Mouse (Mus musculus): ENCODE data around the gene Olfr518.

DNA sequence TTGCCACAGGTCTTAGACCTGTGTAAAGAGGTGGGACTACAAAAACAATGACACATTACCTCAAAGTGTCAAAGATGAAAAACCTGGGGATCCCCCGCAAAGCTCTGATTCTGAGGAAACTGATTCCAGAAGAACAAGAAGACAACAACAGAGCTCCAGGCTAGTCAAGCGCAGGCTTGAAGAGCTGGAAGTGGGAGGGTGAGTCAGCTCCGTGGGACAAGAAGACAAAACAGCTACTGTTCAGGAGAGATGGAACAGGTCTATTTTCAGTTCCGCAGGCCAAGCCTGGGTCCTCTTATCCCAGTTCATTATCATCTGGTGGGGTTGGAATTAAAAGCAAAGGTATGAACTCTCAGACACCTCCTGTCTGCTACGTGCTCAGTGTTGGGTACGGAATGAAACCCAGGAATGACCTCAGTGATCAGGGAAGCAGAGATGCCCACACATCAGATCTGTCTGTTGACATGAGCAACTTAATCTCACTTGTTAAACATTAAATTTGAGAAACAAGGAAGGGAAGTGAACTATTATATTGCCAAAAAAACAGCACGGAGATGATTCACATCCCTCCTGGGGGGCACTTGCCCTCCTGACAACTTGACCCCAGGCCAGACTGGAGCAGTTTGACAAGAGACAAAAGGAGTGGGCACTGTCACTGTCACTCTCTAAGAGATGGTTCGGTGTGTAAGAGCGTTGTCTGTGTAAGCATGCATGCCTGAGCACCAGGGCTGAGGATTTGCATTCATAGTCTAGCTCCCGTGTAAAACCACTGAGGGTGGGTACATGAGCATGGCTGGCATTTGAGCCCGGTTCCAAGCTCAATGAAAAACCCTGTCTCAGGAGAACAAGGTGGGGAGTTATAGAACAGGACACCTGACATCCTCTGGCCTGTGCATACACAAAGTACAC, 43.7 kb upstream of the Olfr518 start:
- TF ChIP-seq CTCF (IDR thresholded peaks at IDR 0.05; ENCODE audit: extremely low read depth, insufficient read depth, low read length) = no peak
- no peak for TF ChIP-seq POLR2A (IDR thresholded peaks at IDR 0.05; ENCODE audit: extremely low read depth, insufficient read depth, low read length)

All from cortical plate, adult 2 months (tissue).